Mouse (Mus musculus): Measurements from ENCODE around the gene Frmd7. TPM values are rescaled to one million over a fixed set of nuclear protein-coding genes. Genes with fewer than 3 reads are reported as not detected.

Gene Frmd7
- 0.23 and 0.34 TPM in 2 replicates for polyA plus RNA-seq (2012; rRNA removed)

DNA sequence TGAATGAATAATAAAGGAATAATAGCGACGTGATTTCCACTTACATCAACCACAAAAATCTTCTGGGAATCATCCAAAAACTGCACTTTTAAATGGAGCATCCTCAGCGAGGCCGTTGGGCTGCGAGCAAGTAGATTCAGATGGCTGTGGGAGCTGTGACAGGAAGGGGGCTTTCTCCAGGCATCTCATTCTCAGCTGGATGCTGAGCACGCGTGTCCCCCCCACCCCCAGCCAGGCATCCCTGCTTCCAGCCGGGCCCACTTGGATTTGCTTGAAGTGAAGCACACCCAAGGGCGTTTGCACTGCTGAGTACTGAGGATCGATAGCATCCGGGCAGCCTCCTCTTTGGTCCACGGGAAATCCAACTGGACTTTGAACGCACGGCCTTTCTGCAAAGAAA lies at the start of gene Frmd7:
TSS of gene Frmd7 (minus strand) at position 101 of the 400 bp plus-strand sequence.
- TF ChIP-seq POLR2A (IDR thresholded peaks at IDR 0.05; ENCODE audit: borderline replicate concordance, extremely low read depth, insufficient read depth, insufficient read length, poor library complexity, severe bottlenecking) (no peak), CTCF (IDR thresholded peaks at IDR 0.05; ENCODE audit: borderline replicate concordance, extremely low read depth, insufficient read depth, insufficient read length) (no peak)
- DNase-seq (ENCODE audit: low read depth), result peak; percentile 1

DNA sequence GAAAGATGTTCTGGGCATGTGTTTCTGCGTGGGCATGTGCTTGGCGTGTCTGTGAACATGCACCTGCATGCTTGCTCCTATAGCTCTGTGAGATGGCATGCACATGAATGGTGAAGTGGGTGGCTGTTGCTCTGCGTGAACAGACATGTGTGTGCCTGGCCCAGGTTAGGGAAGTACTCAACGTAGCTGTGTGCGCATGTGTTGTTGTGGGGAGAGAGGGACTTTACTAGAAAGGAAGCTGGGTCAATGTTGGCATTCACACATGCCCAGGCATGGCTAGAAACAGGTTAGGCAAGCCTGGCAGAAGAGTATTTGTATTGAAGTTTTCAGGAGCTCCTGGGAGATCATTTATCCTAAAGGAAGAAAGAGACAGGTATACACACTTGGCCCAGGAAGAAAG lies 48.8 kb upstream of the Frmd7 start:
- TF ChIP-seq CTCF (IDR thresholded peaks at IDR 0.05; ENCODE audit: borderline replicate concordance, extremely low read depth, insufficient read depth, insufficient read length) (no peak), POLR2A (IDR thresholded peaks at IDR 0.05; ENCODE audit: borderline replicate concordance, extremely low read depth, insufficient read depth, insufficient read length, poor library complexity, severe bottlenecking) (no peak)
- DNase-seq (ENCODE audit: low read depth), result no peak

DNA sequence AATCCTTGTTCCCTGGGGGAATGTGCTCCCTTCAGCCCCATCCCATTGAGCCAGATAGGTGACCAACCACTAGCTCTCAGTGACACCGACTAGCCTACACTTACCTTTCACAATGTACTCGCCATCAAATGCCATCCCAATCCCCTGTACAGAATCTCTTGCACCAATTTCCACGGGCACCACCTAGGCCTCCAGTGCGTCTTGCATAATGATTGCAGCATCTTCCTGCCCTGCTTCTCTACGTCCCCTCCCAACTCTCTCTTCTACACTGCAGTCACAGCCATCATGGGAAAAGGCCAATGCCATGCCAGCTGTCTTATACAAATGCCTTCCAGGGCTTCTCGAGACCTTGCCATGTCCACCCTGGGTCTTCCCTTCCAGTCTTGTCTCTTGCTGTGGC lies 47.4 kb upstream of the Frmd7 start:
- DNase-seq (ENCODE audit: low read depth), result no peak
- TF ChIP-seq CTCF (IDR thresholded peaks at IDR 0.05; ENCODE audit: borderline replicate concordance, extremely low read depth, insufficient read depth, insufficient read length) (no peak), POLR2A (IDR thresholded peaks at IDR 0.05; ENCODE audit: borderline replicate concordance, extremely low read depth, insufficient read depth, insufficient read length, poor library complexity, severe bottlenecking) (no peak)

DNA sequence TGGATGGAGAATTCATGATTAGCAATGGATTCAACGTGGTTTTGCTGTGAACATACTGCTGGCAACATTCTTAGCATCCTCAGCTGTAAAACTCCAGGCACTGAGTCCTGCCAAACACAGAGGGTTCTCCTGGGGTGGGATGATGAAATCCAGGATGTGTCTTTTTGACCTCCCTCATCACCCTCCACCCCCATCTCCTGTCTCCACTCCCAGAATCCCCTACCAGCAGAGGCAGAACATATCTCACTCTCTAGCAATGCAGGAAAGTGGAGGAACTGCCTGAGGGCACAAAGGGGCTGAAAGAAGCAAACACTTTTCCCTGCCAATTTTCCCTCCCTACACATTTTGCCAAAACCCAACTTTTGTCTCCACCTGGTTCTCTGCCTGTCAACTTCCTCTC lies 46.1 kb upstream of the Frmd7 start:
- DNase-seq (ENCODE audit: low read depth), result no peak
- TF ChIP-seq CTCF (IDR thresholded peaks at IDR 0.05; ENCODE audit: borderline replicate concordance, extremely low read depth, insufficient read depth, insufficient read length), result no peak
- no peak for TF ChIP-seq POLR2A (IDR thresholded peaks at IDR 0.05; ENCODE audit: borderline replicate concordance, extremely low read depth, insufficient read depth, insufficient read length, poor library complexity, severe bottlenecking)

DNA sequence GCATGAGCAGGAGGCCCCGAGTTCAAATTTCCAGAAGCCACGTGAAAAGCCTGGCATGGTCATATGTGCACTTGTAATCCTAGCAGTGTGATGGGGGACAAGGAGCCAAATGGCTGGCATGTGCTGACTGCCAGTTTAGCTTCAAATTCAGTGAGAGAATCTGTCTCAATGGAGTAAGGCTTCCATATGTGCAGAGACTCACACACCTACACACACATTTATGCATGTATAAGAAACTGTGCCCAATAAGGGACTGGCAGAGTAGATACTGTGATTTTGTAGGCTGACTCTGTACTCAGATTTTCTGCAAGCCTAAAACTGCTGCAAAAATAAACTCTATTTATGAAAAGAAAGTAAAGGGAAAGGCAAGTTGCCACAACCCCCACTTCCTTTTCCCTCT lies 35.9 kb upstream of the Frmd7 start:
- DNase-seq (ENCODE audit: low read depth), result peak; percentile 7
- TF ChIP-seq POLR2A (IDR thresholded peaks at IDR 0.05; ENCODE audit: borderline replicate concordance, extremely low read depth, insufficient read depth, insufficient read length, poor library complexity, severe bottlenecking) (no peak), CTCF (IDR thresholded peaks at IDR 0.05; ENCODE audit: borderline replicate concordance, extremely low read depth, insufficient read depth, insufficient read length) (no peak)

DNA sequence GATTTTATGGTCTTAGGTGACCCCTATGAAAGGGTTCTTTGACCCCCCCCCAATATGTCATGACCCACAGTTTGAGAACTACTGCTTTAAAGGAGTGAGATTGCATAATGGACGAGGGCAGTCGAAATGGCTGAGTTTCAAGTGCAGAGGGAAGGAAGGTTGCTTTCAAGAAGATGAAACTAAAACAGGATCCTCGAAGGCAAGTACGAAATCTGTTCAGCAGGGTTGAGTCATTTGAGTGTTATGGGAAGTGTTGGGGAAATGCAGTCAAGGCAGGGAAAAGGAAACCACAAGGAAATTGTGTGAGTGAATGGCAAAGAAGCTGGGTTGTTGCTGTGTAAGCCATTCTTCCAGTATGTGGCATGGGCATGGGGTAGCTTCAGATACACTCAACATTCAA lies 29.6 kb upstream of the Frmd7 start:
- no peak for TF ChIP-seq POLR2A (IDR thresholded peaks at IDR 0.05; ENCODE audit: borderline replicate concordance, extremely low read depth, insufficient read depth, insufficient read length, poor library complexity, severe bottlenecking)
- no peak for TF ChIP-seq CTCF (IDR thresholded peaks at IDR 0.05; ENCODE audit: borderline replicate concordance, extremely low read depth, insufficient read depth, insufficient read length)
- DNase-seq (ENCODE audit: low read depth), result no peak

DNA sequence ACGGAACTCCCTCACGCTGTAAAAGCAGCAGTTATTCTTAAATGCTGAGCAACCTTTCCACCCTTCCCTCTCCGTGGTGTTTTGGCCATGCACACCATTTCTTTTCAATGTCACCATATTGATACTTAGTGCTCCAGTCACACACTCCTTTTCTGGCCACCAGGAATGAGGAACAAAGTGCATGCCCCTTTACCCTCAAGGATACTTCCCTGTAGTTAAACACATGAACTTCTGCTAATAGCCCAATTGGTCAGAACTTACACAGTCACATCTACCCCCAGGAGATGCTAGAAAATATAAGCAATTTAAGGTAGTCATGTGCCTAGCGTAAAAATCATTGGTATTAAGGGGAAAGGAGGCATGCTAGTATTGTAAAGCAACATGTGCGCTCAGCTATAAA lies 27.4 kb upstream of the Frmd7 start:
- no peak for TF ChIP-seq POLR2A (IDR thresholded peaks at IDR 0.05; ENCODE audit: borderline replicate concordance, extremely low read depth, insufficient read depth, insufficient read length, poor library complexity, severe bottlenecking)
- no peak for TF ChIP-seq CTCF (IDR thresholded peaks at IDR 0.05; ENCODE audit: borderline replicate concordance, extremely low read depth, insufficient read depth, insufficient read length)
- DNase-seq (ENCODE audit: low read depth), result no peak

DNA sequence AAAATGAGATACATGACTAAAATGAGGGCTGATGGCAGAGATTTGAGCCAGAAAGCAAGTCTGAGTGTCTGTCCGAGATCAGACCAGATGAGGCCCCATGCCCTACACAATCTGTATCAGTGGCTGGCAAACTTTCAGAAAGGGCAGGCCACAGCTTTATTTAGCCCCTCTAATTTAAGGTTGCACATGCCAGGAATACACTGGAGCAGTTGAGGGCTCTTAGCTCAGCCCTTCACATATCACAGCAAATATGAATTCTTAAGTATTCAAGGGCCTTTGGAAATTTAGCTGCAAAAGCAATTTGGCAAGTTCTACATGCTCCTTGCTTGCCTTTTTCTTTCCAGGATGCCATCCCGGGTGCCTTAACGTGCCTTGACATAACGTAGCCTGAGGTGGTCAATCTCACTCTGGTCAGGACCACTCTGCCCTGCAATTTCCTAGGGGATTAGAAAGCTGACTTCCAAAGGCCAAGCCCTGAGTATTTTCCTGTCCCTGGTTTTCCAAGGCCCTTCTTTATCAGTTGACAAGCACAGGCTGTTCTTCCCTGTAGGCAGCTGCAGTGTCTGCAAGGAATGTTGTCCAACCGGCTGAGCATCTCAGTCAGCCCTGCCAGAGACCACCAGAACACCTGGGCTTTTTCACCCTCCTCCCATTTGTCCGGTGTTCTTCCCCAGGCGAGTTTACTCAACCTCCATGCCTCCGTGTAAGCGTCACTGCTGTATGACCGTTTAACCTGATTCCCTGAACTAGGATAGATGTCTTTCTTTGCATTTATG lies 25.8 kb upstream of the Frmd7 start:
- no peak for DNase-seq (ENCODE audit: low read depth)
- TF ChIP-seq CTCF (IDR thresholded peaks at IDR 0.05; ENCODE audit: borderline replicate concordance, extremely low read depth, insufficient read depth, insufficient read length), result no peak
- TF ChIP-seq POLR2A (IDR thresholded peaks at IDR 0.05; ENCODE audit: borderline replicate concordance, extremely low read depth, insufficient read depth, insufficient read length, poor library complexity, severe bottlenecking), result no peak

DNA sequence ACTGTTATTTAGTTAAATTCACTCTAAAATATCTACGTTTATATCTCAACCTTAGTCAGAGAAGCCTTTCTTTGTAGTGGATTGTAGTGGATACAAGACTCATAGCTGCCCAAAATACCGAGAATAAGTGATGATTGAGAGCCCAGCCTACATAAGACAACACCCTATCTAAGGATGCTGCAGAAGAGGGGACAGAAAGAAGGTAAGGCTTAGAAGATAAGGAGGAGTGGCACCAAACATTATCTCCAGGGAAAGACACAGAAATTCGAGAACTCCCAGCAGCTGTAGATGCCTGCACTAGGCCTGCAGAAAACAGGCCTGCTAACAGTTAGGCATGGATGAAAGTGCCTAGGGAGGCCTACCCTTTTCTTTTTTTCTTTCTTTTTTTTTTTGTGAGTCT lies 22.6 kb upstream of the Frmd7 start:
- no peak for DNase-seq (ENCODE audit: low read depth)
- no peak for TF ChIP-seq POLR2A (IDR thresholded peaks at IDR 0.05; ENCODE audit: borderline replicate concordance, extremely low read depth, insufficient read depth, insufficient read length, poor library complexity, severe bottlenecking)
- no peak for TF ChIP-seq CTCF (IDR thresholded peaks at IDR 0.05; ENCODE audit: borderline replicate concordance, extremely low read depth, insufficient read depth, insufficient read length)

DNA sequence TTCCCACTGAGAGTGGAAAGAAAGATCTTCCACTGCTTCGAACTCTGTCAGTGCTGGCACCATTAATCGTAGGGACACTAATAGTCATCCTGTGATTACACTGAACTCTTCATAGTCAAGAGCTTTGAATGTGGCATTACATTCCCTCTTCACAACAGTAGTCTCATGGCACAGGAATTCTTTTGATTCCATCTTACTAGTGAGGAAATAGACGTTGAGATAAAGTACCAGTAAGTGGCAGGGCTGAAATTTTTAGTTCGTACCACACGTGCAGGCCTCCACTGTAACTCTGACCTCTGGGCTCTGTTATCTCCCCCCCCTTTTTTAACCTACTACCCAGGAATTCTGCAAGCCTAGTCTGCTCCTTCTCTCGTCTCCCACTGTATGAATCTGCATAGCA lies 20.4 kb upstream of the Frmd7 start:
- no peak for DNase-seq (ENCODE audit: low read depth)
- TF ChIP-seq CTCF (IDR thresholded peaks at IDR 0.05; ENCODE audit: borderline replicate concordance, extremely low read depth, insufficient read depth, insufficient read length), result no peak
- TF ChIP-seq POLR2A (IDR thresholded peaks at IDR 0.05; ENCODE audit: borderline replicate concordance, extremely low read depth, insufficient read depth, insufficient read length, poor library complexity, severe bottlenecking), result no peak

DNA sequence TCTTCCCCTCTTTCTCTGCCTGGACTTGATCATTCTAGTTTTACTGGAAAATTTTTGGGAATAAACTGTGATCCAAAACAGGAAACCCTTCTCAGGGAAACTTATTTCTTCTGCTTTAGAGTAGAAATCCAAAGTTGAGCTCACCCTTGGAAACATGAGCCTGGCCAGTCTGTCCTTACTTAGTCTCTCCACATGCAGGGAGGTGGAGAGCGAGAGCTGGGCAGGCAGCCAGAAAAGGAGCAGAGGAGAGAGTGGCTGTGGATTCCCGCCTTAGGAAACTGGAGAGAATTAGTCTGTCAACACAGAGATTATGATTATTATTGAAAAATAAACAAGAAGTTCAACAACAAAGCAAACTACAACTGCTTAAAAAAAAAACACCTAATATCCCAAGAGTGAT lies 6.1 kb upstream of the Frmd7 start:
- no peak for TF ChIP-seq POLR2A (IDR thresholded peaks at IDR 0.05; ENCODE audit: borderline replicate concordance, extremely low read depth, insufficient read depth, insufficient read length, poor library complexity, severe bottlenecking)
- no peak for TF ChIP-seq CTCF (IDR thresholded peaks at IDR 0.05; ENCODE audit: borderline replicate concordance, extremely low read depth, insufficient read depth, insufficient read length)
- DNase-seq (ENCODE audit: low read depth), result peak; percentile 43

DNA sequence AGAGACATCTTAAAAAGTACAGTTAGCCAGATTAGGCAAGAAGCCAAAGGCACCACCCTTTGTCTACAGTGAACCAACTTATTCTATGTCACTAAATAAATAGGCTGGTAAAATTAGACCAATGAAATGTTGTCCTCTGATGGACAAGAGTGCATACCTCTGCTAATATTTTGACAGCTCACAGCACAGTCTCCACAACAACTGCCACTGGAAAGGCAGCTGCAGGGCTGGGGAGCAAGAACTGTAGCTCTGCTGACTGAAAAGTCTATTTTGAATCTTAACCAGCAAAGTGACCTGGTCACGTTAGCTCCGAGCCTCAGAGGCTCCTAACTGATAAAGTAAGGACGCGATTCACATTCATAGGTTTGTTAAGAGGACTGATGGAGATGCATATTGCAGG lies 5.6 kb upstream of the Frmd7 start:
- no peak for DNase-seq (ENCODE audit: low read depth)
- TF ChIP-seq CTCF (IDR thresholded peaks at IDR 0.05; ENCODE audit: borderline replicate concordance, extremely low read depth, insufficient read depth, insufficient read length) (no peak), POLR2A (IDR thresholded peaks at IDR 0.05; ENCODE audit: borderline replicate concordance, extremely low read depth, insufficient read depth, insufficient read length, poor library complexity, severe bottlenecking) (no peak)

Data from brain, embryonic 14.5 days (tissue).